Mouse (Mus musculus): ENCODE measurements around the gene Synpo2.

The Synpo2 gene

DNA sequence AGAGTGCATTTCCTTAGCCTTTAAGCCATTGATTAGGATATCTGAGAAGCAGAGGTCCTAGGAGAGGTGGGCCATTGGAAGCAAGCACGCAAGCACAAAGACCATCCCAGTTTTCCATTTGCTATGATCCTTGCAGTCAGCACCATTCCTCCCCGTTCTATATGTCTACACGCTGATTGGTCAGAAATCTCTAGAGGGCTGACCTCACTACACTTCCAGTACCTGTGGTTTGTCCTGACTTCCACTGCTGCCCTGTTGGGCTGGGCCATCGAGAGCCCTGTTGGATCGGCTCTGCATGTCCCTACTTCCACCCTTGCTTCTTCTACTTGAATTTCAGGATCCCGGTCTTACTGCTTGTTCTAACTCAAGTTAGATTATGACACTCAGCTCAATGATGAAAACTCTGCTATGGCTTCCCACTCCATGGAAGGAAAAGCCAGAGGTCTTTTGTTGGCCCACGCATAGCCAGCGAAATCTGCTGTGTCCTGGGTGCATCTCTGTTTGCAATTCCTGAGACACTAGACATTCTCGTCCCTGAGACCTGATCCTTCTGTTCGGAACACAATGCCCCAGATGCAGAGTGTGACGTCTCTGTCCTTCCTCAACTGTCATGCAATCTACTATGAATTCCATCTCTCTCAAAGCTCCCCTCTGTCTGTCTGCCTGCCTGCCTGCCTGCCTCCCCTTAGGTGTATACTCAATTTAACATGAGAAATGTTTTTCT is 146.5 kb downstream of the Synpo2 start:
- DNase-seq (ENCODE audit: low read depth) = no peak

GRCm38 (mm10) chr3:123088284-123088683 is 147.7 kb downstream of the Synpo2 start:
- no peak for DNase-seq (ENCODE audit: low read depth)

GRCm38 (mm10) chr3:123085871-123086501 is 150.0 kb downstream of the Synpo2 start:
- no peak for DNase-seq (ENCODE audit: low read depth)

GRCm38 (mm10) chr3:123081665-123082064 is 154.3 kb downstream of the Synpo2 start:
- no peak for DNase-seq (ENCODE audit: low read depth)

- no peak for DNase-seq (ENCODE audit: low read depth)
Measured at GRCm38 (mm10) chr3:123080943-123081342, 155.0 kb downstream of the Synpo2 start.

GRCm38 (mm10) chr3:123080017-123080725 is 155.8 kb downstream of the Synpo2 start:
- DNase-seq (ENCODE audit: low read depth) = no peak

DNA sequence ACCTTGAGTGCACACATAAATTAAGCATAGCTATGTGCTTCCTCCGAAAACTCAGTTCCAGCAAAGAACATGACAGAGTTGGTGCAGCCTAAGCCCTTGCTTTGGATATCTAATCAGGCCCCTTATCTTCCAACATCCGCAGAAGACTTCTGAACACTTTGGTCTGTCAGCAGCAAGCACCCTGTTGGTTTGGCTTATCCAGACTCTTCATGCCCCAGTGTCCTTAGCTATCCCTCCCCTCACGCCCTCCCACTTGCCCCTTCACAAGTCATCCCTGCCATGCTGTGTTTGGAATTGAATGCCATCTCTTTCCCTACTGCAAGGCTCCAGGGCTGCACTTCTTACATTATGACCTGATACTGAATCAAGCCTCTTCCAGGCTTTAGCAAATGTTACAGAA is 160.2 kb downstream of the Synpo2 start:
- no peak for DNase-seq (ENCODE audit: low read depth)

GRCm38 (mm10) chr3:123075034-123075433 is 160.9 kb downstream of the Synpo2 start:
- no peak for DNase-seq (ENCODE audit: low read depth)

DNA sequence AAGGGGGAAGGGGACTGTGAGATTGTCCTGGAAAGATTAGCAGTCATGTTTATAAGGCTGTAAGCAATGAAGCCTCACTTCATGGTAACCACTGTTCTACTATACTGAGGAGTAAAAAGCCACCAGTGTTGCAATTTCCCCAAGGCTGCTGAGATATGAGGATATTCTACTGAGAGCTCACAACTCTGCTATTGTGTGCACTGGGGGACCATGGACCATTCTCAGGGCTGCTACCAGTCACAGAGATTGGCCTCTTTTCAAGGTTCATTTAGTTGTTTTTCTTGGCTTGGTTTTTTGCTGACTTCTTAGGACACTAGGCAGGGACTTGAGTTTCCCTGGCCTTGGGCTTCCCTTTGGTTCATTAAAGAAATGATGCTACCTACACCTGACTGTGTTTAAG is 162.6 kb downstream of the Synpo2 start:
- DNase-seq (ENCODE audit: low read depth) = no peak

- no peak for DNase-seq (ENCODE audit: low read depth)
Measured at GRCm38 (mm10) chr3:123072472-123072871, 163.5 kb downstream of the Synpo2 start.

- no peak for DNase-seq (ENCODE audit: low read depth)
Measured at GRCm38 (mm10) chr3:123070996-123071395, 165.0 kb downstream of the Synpo2 start.

DNA sequence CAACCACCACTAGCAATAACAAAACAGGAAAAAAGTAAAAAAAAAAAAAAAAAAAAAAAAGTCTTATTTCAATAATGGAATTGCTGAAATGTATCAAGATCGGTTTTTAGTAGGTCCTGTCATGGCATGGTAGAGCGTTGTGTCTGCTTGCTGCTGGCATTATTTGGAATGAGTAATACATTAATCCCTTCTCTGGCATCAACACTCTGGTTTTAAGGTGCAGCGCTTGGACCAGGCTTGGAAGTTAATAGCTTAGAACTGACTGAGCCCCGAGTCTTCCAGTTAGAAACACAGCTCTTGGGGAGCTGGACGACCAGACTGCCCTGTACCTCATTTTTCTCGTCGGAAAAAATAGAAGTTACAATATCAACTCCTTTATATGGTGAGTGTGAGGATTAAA is 169.1 kb downstream of the Synpo2 start:
- no peak for DNase-seq (ENCODE audit: low read depth)

GRCm38 (mm10) chr3:123065466-123065865 is 170.5 kb downstream of the Synpo2 start:
- no peak for DNase-seq (ENCODE audit: low read depth)

DNA sequence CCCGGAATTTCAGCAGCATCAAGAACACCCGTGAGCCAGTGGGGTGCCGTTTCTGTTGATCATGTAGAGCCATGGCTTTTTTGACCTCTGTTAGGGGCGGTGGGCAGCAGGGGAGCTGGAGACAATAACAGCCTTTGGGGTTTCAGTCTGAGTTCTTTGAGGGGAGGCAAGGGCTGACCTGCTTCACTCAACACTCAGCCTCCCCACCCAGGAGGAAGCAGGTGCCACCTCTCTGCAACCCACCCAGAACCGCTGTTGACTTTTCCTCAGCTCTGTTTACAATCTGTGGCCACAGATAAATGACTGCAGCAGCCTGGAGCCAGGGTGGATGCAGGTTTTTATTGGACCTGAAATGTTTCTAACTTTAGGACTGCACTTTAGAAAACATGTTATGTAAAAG is 171.8 kb downstream of the Synpo2 start:
- DNase-seq (ENCODE audit: low read depth) = no peak

GRCm38 (mm10) chr3:123061931-123062330 is 174.0 kb downstream of the Synpo2 start:
- no peak for DNase-seq (ENCODE audit: low read depth)

DNA sequence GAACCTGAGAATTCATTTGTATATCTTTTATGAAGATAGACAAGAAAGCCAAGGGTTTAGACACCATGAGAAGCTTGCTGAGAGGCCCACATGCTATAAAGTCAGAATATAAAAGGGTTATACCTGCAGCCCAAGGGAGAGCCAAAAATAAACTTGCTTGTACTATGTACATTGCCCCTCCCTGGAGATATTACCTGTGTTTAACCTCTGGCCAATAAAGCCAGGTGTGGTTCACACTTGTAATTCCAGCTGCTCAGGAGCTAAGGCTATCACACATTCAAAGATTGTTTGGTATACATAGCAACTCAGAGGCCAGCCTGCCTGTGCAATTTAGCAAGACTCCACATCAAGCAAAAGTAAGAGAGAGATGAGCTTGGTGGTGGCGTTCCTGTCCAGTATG is 177.1 kb downstream of the Synpo2 start:
- no peak for DNase-seq (ENCODE audit: low read depth)

GRCm38 (mm10) chr3:123054178-123054577 is 181.8 kb downstream of the Synpo2 start:
- no peak for DNase-seq (ENCODE audit: low read depth)

- no peak for DNase-seq (ENCODE audit: low read depth)
Measured at GRCm38 (mm10) chr3:123053192-123053938, 182.6 kb downstream of the Synpo2 start.

DNA sequence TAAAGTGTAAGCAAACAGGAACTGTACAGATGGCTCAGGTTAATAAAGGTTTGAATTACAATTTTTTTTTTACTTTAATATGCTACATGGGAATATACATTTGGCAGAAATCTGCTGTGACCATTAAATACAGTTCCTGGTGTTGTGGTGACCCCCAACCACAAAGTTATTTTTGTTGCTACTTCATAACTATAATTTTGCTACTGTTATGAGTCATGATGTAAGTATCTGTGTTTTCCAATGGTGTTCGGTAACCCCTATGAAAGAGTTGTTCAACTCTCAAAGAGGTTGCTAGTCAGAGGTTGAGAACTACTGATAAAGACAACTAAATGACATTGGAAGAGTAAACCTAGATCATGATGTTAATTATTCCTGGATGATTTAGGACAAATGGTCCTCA is 193.6 kb downstream of the Synpo2 start:
- DNase-seq (ENCODE audit: low read depth) = no peak

DNA sequence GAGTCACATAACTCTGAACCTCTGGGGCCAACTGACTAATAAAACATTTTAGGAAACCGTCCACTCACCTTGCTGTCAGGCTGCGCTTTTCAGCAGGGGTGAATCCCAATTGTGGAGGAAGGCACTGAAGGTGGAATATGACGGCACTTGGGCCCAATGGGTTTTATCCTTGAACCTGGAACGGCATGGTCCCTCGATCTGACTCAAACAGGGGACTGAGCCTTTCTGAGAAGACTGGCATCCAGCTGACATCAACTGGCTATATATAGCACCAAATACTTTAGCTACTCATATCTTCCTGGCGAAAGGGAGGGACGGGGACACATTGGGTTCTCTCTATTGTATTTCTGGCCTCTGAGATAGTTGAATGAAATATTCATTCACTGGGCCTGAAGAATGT is 201.2 kb downstream of the Synpo2 start, which contains the start of gene Myoz2:
Gene Myoz2 (minus strand): TSS at position 264 of the 400 bp plus-strand sequence.
- no peak for DNase-seq (ENCODE audit: low read depth)

GRCm38 (mm10) chr3:123033804-123034203 is 202.1 kb downstream of the Synpo2 start:
- DNase-seq (ENCODE audit: low read depth) = no peak
